Mouse (Mus musculus): Measurements from ENCODE around the gene Cdx2.

DNA sequence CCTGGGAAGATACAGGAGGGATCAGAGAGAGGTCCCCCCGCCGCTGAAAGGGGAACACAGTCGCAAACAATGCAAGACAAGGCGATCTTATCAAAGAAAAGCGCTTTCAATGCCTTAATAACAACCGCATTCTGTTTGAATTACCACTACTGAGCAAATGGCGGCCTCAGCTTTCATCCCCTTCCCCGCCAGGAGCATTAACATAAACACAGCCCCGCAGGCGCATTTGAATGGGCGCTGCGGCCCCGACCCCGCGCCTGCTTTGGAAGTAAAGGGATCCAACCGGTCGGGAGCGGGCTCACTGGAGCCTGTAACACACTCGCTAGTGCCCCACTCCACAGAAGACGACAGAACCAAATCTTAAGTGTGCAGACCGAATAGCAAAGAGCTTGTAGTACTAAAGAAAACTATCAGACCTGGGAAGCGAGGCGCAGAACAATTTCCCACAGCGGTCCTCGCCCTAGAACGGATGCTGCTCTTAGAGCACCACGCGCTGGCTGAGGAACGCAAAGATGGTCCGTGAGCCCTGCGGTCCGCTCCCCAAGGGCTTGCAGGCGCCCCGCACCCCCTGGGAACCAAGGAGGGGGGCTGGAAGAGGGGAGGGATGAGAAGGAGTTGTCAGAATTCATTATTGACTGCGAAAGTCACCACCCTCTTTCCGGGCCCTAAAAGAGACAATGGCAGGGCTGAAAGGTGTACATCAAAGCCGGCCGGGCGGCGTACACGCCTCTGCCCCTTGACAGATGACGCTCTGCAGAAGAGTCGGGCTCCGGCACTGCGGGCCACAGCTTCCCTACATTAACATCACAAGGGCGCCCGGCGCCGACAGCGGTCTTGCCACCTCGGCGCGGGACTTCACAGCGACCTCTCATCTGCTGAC, 2.6 kb downstream of the Cdx2 start:
- TF ChIP-seq CTCF (IDR thresholded peaks at IDR 0.05; ENCODE audit: control insufficient read depth, insufficient read depth, insufficient read length) (no peak), USF1 (IDR thresholded peaks at IDR 0.05; ENCODE audit: low read depth) (no peak)
